Mouse (Mus musculus) spleen, adult 2 months (tissue): ENCODE measurements around the gene Ifnb1.

Source experiments
- CTCF ChIP-seq: fragments of 200-500 bp; IDR thresholded peaks from 2 replicates; pipeline ENCODE4 v1.5.1; 2011; ENCODE audit warnings: mild to moderate bottlenecking, inconsistent platforms; ENCODE audit not compliant: insufficient read depth, insufficient read length, insufficient replicate concordance; ENCODE audit errors: extremely low read depth
- POLR2A ChIP-seq: fragments of 200-500 bp; IDR thresholded peaks from 2 replicates; pipeline ENCODE4 v1.6.1; 2011; ENCODE audit warnings: low read depth, low read length, inconsistent platforms

GRCm38 (mm10) chr4:88550161-88550945, 27.8 kb upstream of the Ifnb1 start:
- TF ChIP-seq POLR2A: no peak
- TF ChIP-seq CTCF: peak; percentile 93
